Mouse (Mus musculus) lung, postnatal 0 days (tissue): ENCODE measurements around the gene Dna2. TPM values are rescaled to one million over a fixed set of nuclear protein-coding genes. Genes with fewer than 3 reads are reported as not detected.
A peak's percentile ranks its signal among the peaks of the same experiment; 100 is the strongest.

Experiments used
- ATAC-seq: fragments of 200-750 bp; cut with Nextera tagmentation; 2 replicates; pipeline ENCODE4 v1.8.0; 2017; ENCODE audit warnings: moderate library complexity
- DNase-seq: peaks from one replicate; pipeline ENCODE4 v3.0.0-alpha.2; 2016; ENCODE audit warnings: low spot score
- H3K27ac ChIP-seq: fragments of 300-500 bp; sonication (generic); 2 replicates; pipeline ENCODE4 v1.5.1; 2014; ENCODE audit warnings: antibody characterized with exemption, mild to moderate bottlenecking, low read length, mixed read lengths
- H3K27me3 ChIP-seq: fragments of 300-500 bp; sonication (generic); replicated peaks from 2 replicates; pipeline ENCODE4 v1.6.1; 2014; ENCODE audit warnings: low read length, mixed read lengths; ENCODE audit not compliant: insufficient read depth
- H3K36me3 ChIP-seq: fragments of 300-500 bp; sonication (generic); 2 replicates; pipeline ENCODE4 v1.6.1; 2014; ENCODE audit warnings: low read length, mixed read lengths; ENCODE audit not compliant: insufficient read depth
- H3K4me1 ChIP-seq: fragments of 300-500 bp; sonication (generic); 2 replicates; pipeline ENCODE4 v1.6.1; 2014; ENCODE audit warnings: antibody characterized with exemption, low read depth, low read length, mixed read lengths; ENCODE audit not compliant: insufficient read depth
- H3K4me2 ChIP-seq: fragments of 300-500 bp; sonication (generic); replicated peaks from 2 replicates; pipeline ENCODE4 v1.6.1; 2014; ENCODE audit warnings: low read depth, mild to moderate bottlenecking, low read length, moderate library complexity, mixed read lengths
- H3K4me3 ChIP-seq: fragments of 300-500 bp; sonication (generic); 2 replicates; pipeline ENCODE4 v1.5.1; 2014; ENCODE audit warnings: low read depth, low read length
- H3K9ac ChIP-seq: fragments of 300-500 bp; sonication (generic); replicated peaks from 2 replicates; pipeline ENCODE4 v1.6.1; 2014; ENCODE audit warnings: low read depth, mild to moderate bottlenecking
- H3K9me3 ChIP-seq: fragments of 300-500 bp; sonication (generic); 2 replicates; pipeline ENCODE4 v1.6.1; 2016; ENCODE audit warnings: low read length, mixed read lengths
- CTCF ChIP-seq: IDR thresholded peaks from 2 replicates; pipeline ENCODE4 v1.5.1; 2016; ENCODE audit warnings: antibody characterized with exemption, mild to moderate bottlenecking
- EP300 ChIP-seq: IDR thresholded peaks from 2 replicates; pipeline ENCODE4 v1.6.1; 2016; ENCODE audit warnings: antibody characterized with exemption, mild to moderate bottlenecking, control low read depth
- WGBS: fragments of 180-500 bp; shearing (Covaris S2); extraction: QIAGEN DNeasy Blood & Tissue Kit; methylation state at CpG from one replicate; pipeline ENCODE4 v1.1.7; 2014; 5-methylcytosine and 5-hydroxymethylcytosine counted together
- polyA plus RNA-seq: library from polyadenylated mRNA; unstranded; fragments of >200 nt; fragmentation: Nextera tagmentation; extraction: Ambion mirVana; gene quantifications from 2 replicates; pipeline ENCODE4 v1.2.1, GENCODE M21; 2015

Gene Dna2
- polyA plus RNA-seq, 1 experiment from 2014 or later, result 3.5 TPM

DNA sequence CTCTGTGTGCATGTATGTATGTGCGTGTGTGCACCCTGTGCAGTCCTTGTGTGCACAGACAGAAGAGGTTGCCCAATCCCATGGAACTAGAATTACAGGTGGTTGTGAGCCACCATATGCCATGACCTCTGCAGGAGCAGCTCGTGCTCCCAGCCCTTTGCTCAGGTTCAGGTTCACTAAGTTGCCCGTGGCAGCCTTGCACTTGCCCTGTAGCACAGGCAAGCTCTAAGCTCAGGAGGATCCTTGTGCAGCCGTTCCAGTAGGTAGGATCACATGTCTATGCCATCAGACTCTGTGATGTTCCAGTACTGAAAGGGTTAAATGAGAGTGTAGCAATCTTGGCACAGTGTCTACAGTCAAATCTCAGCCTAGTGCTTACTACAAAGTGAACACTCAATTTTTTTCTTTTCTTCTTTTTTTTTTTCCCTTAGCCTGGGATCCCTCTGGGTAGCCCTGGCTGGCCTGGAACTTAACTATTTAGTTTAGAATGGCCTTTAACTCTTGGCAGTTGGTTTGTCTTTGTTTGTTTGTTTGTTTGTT lies 22.7 kb upstream of the Dna2 start:
- Histone ChIP-seq H3K9ac (no peak overlapping the region), H3K36me3 (peaks cover 5% of the 10 kb centered on the region; the same call in 1 of the 2 replicates), H3K27ac (no peak overlapping the region), H3K4me1 (0 out of 2 replicates have a peak, but pooled peaks cover 3% of the 10 kb centered on the region), H3K4me2 (no peak overlapping the region), H3K4me3 (no peak overlapping the region), H3K9me3 (no peaks in the 10 kb centered on the region), H3K27me3 (no peaks in the 10 kb centered on the region)
- WGBS, result 70% methylated on average over 4 of the region's 4 CpGs
- DNase-seq (peak; percentile 65), ATAC-seq (no peak)
- TF ChIP-seq CTCF (no peak), EP300 (no peak)

DNA sequence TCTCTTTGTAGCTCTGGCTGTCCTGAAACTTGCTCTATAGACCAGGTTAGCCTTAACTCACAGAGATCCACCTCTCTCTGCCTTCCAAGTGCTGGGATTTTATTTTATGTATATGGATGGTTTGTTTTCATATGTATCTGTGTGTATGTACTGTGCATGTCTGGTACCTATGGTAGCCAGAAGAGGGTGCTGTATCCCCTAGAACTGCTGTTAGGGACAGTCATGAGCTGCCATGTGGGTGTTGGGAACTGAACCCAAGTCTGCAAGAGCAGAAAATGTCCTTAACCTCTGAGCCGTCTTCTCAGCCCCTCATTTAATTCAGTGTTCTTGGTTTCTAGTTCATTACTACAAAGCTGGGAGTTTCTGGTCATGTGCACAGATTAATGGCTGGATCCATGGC lies 14.4 kb upstream of the Dna2 start:
- Histone ChIP-seq H3K27ac (no peak overlapping the region), H3K4me1 (no peaks in the 10 kb centered on the region), H3K9me3 (no peaks in the 10 kb centered on the region), H3K36me3 (peaks cover 19% of the 10 kb centered on the region; the same call in 1 of the 2 replicates), H3K9ac (no peak overlapping the region), H3K4me2 (no peak overlapping the region), H3K4me3 (no peak overlapping the region), H3K27me3 (no peaks in the 10 kb centered on the region)
- 92% methylated on average over 1 of the region's 1 CpGs for WGBS
- TF ChIP-seq EP300 (no peak), CTCF (no peak)
- DNase-seq (no peak), ATAC-seq (no peak)

DNA sequence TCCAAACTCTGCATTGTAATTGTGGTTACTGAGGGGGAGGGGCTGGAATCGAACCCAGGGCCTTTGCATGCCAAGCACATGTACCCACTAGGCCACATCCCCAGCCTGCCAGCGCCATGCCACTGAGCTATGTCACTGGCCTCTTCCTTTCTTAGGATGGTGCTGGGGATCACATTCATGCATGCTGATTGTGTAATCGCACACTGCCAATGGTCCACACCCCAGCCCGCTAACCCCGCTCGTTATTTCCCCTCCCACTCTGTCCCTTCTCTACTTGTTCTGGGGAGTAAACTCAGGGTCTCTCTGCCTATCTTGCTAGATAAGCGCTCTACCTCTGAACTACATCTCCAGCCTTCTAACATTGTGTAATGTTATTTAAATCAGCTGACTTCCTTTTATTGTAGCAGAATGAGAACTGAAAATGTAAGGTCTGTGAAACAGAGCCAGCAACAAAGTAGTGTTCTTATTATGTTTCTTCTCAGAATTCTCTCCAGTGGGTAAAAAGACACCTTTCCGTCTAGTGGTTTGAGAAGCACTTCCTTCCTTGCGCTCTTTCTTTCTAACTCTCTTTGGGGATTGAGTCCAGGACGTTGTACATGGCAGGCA lies 1.7 kb upstream of the Dna2 start:
- ATAC-seq, result no peak
- TF ChIP-seq EP300 (no peak), CTCF (no peak)
- no peak overlapping the region for H3K9ac ChIP-seq
- H3K4me1 ChIP-seq, result no peaks in the 10 kb centered on the region
- no peak overlapping the region for H3K27ac ChIP-seq
- no peak for DNase-seq
- no peak overlapping the region for H3K4me3 ChIP-seq
- WGBS, result 77% methylated on average over 10 of the region's 10 CpGs
- no peak overlapping the region for H3K4me2 ChIP-seq
- no peaks in the 10 kb centered on the region for H3K9me3 ChIP-seq
- no peaks in the 10 kb centered on the region for H3K27me3 ChIP-seq
- H3K36me3 ChIP-seq, result peaks cover 9% of the 10 kb centered on the region; the same call in 1 of the 2 replicates

- no peak overlapping the region for H3K9ac ChIP-seq
- H3K27ac ChIP-seq, result no peak overlapping the region
- DNase-seq (peak; percentile 49), ATAC-seq (no peak; the same call in 1 of the 2 replicates)
- TF ChIP-seq EP300, result no peak
- TF ChIP-seq CTCF, result no peak
- no peaks in the 10 kb centered on the region for H3K4me1 ChIP-seq
- H3K36me3 ChIP-seq, result no peaks in the 10 kb centered on the region
- H3K9me3 ChIP-seq, result no peaks in the 10 kb centered on the region
- no peak overlapping the region for H3K4me3 ChIP-seq
- no peak overlapping the region for H3K4me2 ChIP-seq
- H3K27me3 ChIP-seq, result no peaks in the 10 kb centered on the region
- WGBS, result 87% methylated on average over 7 of the region's 7 CpGs
These were observed 1.7 kb downstream of the Dna2 start for GRCm38 (mm10) chr10:62948551-62948950.

DNA sequence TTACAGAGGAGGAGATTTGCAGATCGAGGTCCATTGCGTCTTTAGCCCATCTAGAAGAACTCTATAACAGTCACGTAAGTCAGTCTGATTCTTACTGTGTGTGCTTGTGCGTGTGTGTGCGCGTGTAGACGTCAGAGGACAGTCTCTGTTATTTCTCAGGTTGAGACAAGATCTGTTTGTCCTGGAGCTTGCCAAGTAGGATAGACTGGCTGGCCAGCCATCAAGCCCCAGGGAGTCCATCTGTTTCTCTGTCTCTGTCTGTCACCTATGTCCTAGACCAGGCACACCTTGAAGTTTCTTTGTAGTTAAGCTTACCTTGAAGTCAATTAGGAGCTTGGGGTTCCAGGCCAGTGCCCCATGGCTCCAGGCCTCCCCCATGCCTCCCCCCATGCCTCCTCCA lies 17.1 kb downstream of the Dna2 start:
- 95% methylated on average over 7 of the region's 7 CpGs for WGBS

GRCm38 (mm10) chr10:62965796-62966195 lies 19.0 kb downstream of the Dna2 start:
- H3K4me1 ChIP-seq, result no peaks in the 10 kb centered on the region
- no peaks in the 10 kb centered on the region for H3K9me3 ChIP-seq
- WGBS, result 95% methylated on average over 11 of the region's 11 CpGs
- H3K36me3 ChIP-seq, result peaks cover 5% of the 10 kb centered on the region; the same call in 1 of the 2 replicates
- no peak for TF ChIP-seq CTCF
- TF ChIP-seq EP300, result no peak
- DNase-seq, result no peak
- no peak overlapping the region for H3K27ac ChIP-seq
- H3K4me2 ChIP-seq, result no peak overlapping the region
- no peak overlapping the region for H3K9ac ChIP-seq
- ATAC-seq, result no peak
- no peaks in the 10 kb centered on the region for H3K27me3 ChIP-seq
- no peak overlapping the region for H3K4me3 ChIP-seq

More for the DNA sequence above, 17.1 kb downstream of the Dna2 start:
- H3K4me2 ChIP-seq, result no peak overlapping the region
- H3K4me3 ChIP-seq, result no peak overlapping the region
- ATAC-seq (no peak), DNase-seq (no peak)
- no peaks in the 10 kb centered on the region for H3K4me1 ChIP-seq
- no peaks in the 10 kb centered on the region for H3K9me3 ChIP-seq
- H3K9ac ChIP-seq, result no peak overlapping the region
- no peak overlapping the region for H3K27ac ChIP-seq
- H3K36me3 ChIP-seq, result peaks cover 5% of the 10 kb centered on the region; the same call in 1 of the 2 replicates
- no peaks in the 10 kb centered on the region for H3K27me3 ChIP-seq
- no peak for TF ChIP-seq EP300
- no peak for TF ChIP-seq CTCF
